Comparison of ENCODE assay signal across 10 mouse cellular contexts in the genomic region with DNA sequence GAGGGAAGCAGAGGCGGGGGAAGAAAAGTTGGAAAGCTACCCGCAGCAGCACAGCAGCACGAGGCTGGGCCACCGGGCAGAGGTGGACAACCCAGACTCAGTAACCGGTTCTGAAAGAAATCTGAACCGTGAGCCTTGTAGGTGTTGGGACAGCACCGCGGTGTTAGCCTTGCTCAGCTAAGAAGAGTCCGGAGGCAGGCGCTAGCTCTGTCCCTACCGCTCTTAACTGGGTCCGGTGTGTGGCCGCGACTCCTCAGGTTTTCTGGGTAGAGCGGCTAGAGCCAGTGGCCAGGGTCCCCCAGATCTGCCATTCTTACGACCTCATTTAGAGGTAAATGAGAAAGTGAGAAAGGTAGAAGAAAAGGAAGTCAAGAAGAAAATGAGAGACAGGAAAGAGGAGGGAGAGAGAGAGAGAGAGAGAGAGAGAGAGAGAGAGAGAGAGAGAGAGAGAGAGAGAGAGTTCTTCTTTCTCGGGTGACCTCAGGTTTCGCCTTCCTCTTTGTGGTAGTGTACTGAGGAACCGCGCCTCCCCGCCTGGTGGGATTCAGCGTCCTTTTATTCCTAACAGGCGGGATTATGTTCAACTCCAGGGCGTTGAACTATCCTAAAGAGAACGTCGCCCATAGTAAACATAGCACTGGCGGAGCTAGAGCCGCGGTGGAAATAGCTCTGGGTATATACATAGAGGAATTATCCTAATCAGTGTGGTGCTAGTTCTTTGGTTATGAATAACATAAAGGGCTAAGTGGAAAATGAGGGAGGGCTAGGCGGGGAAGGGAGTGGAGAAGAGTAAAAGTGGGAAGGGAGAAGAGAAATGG. TPM values are rescaled to one million over a fixed set of nuclear protein-coding genes. Genes with fewer than 3 reads are reported as not detected.
A peak's percentile ranks its signal among the peaks of the same experiment; 100 is the strongest.
DNase-seq lines count a peak whose midpoint lies in the region; ATAC-seq and TF ChIP-seq lines count a peak whose summit lies in the region.
"Had no signal": no experiment of that assay in that cellular context is flagged by ENCODE, and none has a peak within 500 bp of the region (broad histone marks: within the 10 kb centered on the region; RNA-seq: fewer than 3 reads in every experiment).

No protein-coding gene starts in this region.

- no peaks in the 10 kb centered on the region for H3K36me3 ChIP-seq in hindbrain, embryonic 14.5 days (replicated peaks; ENCODE audit: control insufficient read depth, insufficient read depth)
- H3K36me3 ChIP-seq in midbrain, embryonic 13.5 days, result no peaks in the 10 kb centered on the region

- under 1% methylated on average over 30 of the region's 30 CpGs for WGBS in hindbrain, embryonic 14.5 days
- under 1% methylated on average over 30 of the region's 30 CpGs for WGBS in midbrain, embryonic 13.5 days

- no peak for DNase-seq in gastrocnemius, adult 2 months
- no peak for DNase-seq in gastrocnemius, postnatal 36 days
- DNase-seq in ZHBTc4 (ENCODE audit: low read depth, low spot score), result peak; percentile 55
- no peak for DNase-seq in hindbrain, embryonic 14.5 days (ENCODE audit: low spot score)
- no peak for DNase-seq in layer of hippocampus, postnatal 10 days (ENCODE audit: low spot score in 2 of 2)
- no peak for DNase-seq in left cerebral cortex, adult 18-20 months (ENCODE audit: low spot score in 2 of 2)
- DNase-seq in cerebellum, postnatal 25 days, result no peak
- DNase-seq: right cerebral cortex, adult 18-20 months had no signal

- H3K9me3 ChIP-seq in hindbrain, embryonic 14.5 days (ENCODE audit: control insufficient read depth, low read length), result no peaks in the 10 kb centered on the region
- no peaks in the 10 kb centered on the region for H3K9me3 ChIP-seq in midbrain, embryonic 13.5 days

- no peaks in the 10 kb centered on the region; the same call in 1 of the 2 replicates for H3K4me1 ChIP-seq in hindbrain, embryonic 14.5 days (replicated peaks; ENCODE audit: control insufficient read depth, insufficient read depth, low read length)
- no peaks in the 10 kb centered on the region; the same call in 1 of the 2 replicates for H3K4me1 ChIP-seq in midbrain, embryonic 13.5 days (replicated peaks)

- H3K27me3 ChIP-seq in hindbrain, embryonic 14.5 days (ENCODE audit: control insufficient read depth, insufficient read depth, low read length), result peaks cover 79% of the 10 kb centered on the region
- H3K27me3 ChIP-seq in midbrain, embryonic 13.5 days, result peaks cover 84% of the 10 kb centered on the region

- no peak for TF ChIP-seq CTCF in gastrocnemius, adult 2 months (IDR thresholded peaks at IDR 0.05)

- intact Hi-C loops in gastrocnemius, adult 2 months (cut with DNase I), result no loop called here
- intact Hi-C loops in gastrocnemius, postnatal 36 days (cut with DNase I), result no loop called here

- H3K9ac ChIP-seq in hindbrain, embryonic 14.5 days, result peak overlapping the region; percentile 56
- H3K9ac ChIP-seq in midbrain, embryonic 13.5 days (replicated peaks), result peak overlapping the region; percentile 73

- peak overlapping the region; percentile 44 for H3K4me3 ChIP-seq in gastrocnemius, adult 2 months
- H3K4me3 ChIP-seq in hindbrain, embryonic 14.5 days (replicated peaks; ENCODE audit: low read length), result peak overlapping the region; percentile 35
- H3K4me3 ChIP-seq in midbrain, embryonic 13.5 days (replicated peaks), result peak overlapping the region; percentile 43

- peak overlapping the region; percentile 44 for H3K4me2 ChIP-seq in hindbrain, embryonic 14.5 days (replicated peaks)
- peak overlapping the region; percentile 20 for H3K4me2 ChIP-seq in midbrain, embryonic 13.5 days (replicated peaks)

- no peak for ATAC-seq in hindbrain, embryonic 14.5 days (ENCODE audit: low FRiP score)
- peak; percentile 31; the same call in 1 of the 2 replicates for ATAC-seq in midbrain, embryonic 13.5 days

- no peak overlapping the region for H3K27ac ChIP-seq in gastrocnemius, adult 2 months
- H3K27ac ChIP-seq in hindbrain, embryonic 14.5 days, result peak overlapping the region; percentile 84
- H3K27ac ChIP-seq in midbrain, embryonic 13.5 days, result peak overlapping the region; percentile 88

RNA-seq across cellular contexts. Expression of gene Tfap2b, which starts 1.7 kb away (rescaled TPM):
- total RNA-seq in gastrocnemius, adult 2 months (2021), result not detected
- total RNA-seq in gastrocnemius, postnatal 36 days (2021), result not detected
- polyA plus RNA-seq in hindbrain, embryonic 14.5 days (2014; fragmentation: Nextera tagmentation; extraction: Ambion mirVana), result 42.5 and 51.2 TPM in 2 replicates
- 256 and 296 TPM in 2 replicates for polyA plus RNA-seq in midbrain, embryonic 13.5 days (2015; fragmentation: Nextera tagmentation; extraction: Ambion mirVana)
- under 1 TPM; 0.11 to 0.50 TPM for total RNA-seq in layer of hippocampus, postnatal 10 days (2021)
- total RNA-seq in left cerebral cortex, adult 18-20 months (2021), result 1 to 10 TPM; 1.3 to 1.6 TPM
- polyA plus RNA-seq: C2C12 had no signal
